21 mouse cellular contexts compared by ENCODE assay signal in genomic region chr17:33498918-33499317, GRCm38 (mm10). TPM values are rescaled to one million over a fixed set of nuclear protein-coding genes. Genes with fewer than 3 reads are reported as not detected.
"Had no signal": no experiment of that assay in that cellular context is flagged by ENCODE, and none has a peak within 500 bp of the region (broad histone marks: within the 10 kb centered on the region; RNA-seq: fewer than 3 reads in every experiment).

No protein-coding gene starts in this region.

- H3K4me2 ChIP-seq: intestine, embryonic 15.5 days; kidney, embryonic 15.5 days; lung, embryonic 14.5 days; midbrain, embryonic 13.5 days; neural tube, embryonic 13.5 days had no signal

- H3K27me3 ChIP-seq: intestine, embryonic 15.5 days; kidney, embryonic 15.5 days; midbrain, embryonic 13.5 days; neural tube, embryonic 13.5 days had no signal

- H3K4me3 ChIP-seq: intestine, embryonic 15.5 days; kidney, embryonic 15.5 days; layer of hippocampus, adult 2 months; megakaryocyte, embryonic 14.5 days; midbrain, embryonic 10.5 days; midbrain, embryonic 13.5 days; myocyte; neural tube, embryonic 13.5 days had no signal

- H3K4me1 ChIP-seq: midbrain, embryonic 13.5 days; neural tube, embryonic 13.5 days had no signal

- ATAC-seq: intestine, embryonic 15.5 days; lung, postnatal 0 days; midbrain, embryonic 13.5 days; midbrain, embryonic 16.5 days had no signal

- DNase-seq: kidney, adult 11 months; kidney, adult 8-10 months; kidney, postnatal 14 days; layer of hippocampus, adult 9-11 months; retina, postnatal 1 day; right cerebral cortex, postnatal 25 days; spleen, adult 18-20 months; thymus, adult 18-20 months; thymus, postnatal 36 days had no signal

- H3K9me3 ChIP-seq: intestine, embryonic 15.5 days; kidney, embryonic 15.5 days; megakaryocyte, embryonic 14.5 days; midbrain, embryonic 10.5 days; midbrain, embryonic 13.5 days; neural tube, embryonic 13.5 days had no signal

- H3K36me3 ChIP-seq: intestine, embryonic 15.5 days; kidney, embryonic 15.5 days; midbrain, embryonic 10.5 days; midbrain, embryonic 13.5 days; neural tube, embryonic 13.5 days had no signal

- H3K27ac ChIP-seq: intestine, embryonic 15.5 days; kidney, embryonic 15.5 days; layer of hippocampus, adult 2 months; macrophage; midbrain, embryonic 10.5 days; midbrain, embryonic 13.5 days; neural tube, embryonic 13.5 days had no signal

- H3K9ac ChIP-seq: intestine, embryonic 15.5 days; kidney, embryonic 15.5 days; lung, embryonic 14.5 days; midbrain, embryonic 13.5 days; neural tube, embryonic 13.5 days had no signal

RNA-seq across cellular contexts. Expression of gene Myo1f, which starts 56.6 kb away (rescaled TPM):
- polyA plus RNA-seq: myocyte had no signal
